ENCODE assay signal across 9 mouse cellular contexts in genomic region chr10:96132161-96132560, GRCm38 (mm10). TPM values are rescaled to one million over a fixed set of nuclear protein-coding genes. Genes with fewer than 3 reads are reported as not detected.
DNase-seq lines count a peak whose midpoint lies in the region; ATAC-seq and TF ChIP-seq lines count a peak whose summit lies in the region.
"Had no signal": no experiment of that assay in that cellular context is flagged by ENCODE, and none has a peak within 500 bp of the region (broad histone marks: within the 10 kb centered on the region; RNA-seq: fewer than 3 reads in every experiment).

No protein-coding gene starts in this region.

- no peak overlapping the region for H3K4me3 ChIP-seq in kidney, postnatal 0 days (replicated peaks; ENCODE audit: low read depth, low read length)
- H3K4me3 ChIP-seq in liver, adult 2 months (ENCODE audit: insufficient read depth, low read depth, low read length), result no peak overlapping the region
- H3K4me3 ChIP-seq in neural tube, embryonic 13.5 days, result no peak overlapping the region
- H3K4me3 ChIP-seq: embryonic facial prominence, embryonic 13.5 days had no signal

- WGBS in kidney, postnatal 0 days, result 21% methylated on average over 6 of the region's 6 CpGs
- WGBS in liver, adult 2 months, result 42% methylated on average over 6 of the region's 6 CpGs
- WGBS in neural tube, embryonic 13.5 days, result 42% methylated on average over 6 of the region's 6 CpGs

- no peak for ATAC-seq in kidney, postnatal 0 days (replicated peaks; ENCODE audit: low FRiP score, low read depth)
- peak; percentile 61; the same call in 1 of the 2 replicates for ATAC-seq in neural tube, embryonic 13.5 days (ENCODE audit: low read depth)

- no peaks in the 10 kb centered on the region for H3K27me3 ChIP-seq in kidney, postnatal 0 days (ENCODE audit: insufficient read depth, low read length)
- H3K27me3 ChIP-seq in liver, adult 2 months (ENCODE audit: control insufficient read depth, insufficient read depth, low read length), result no peaks in the 10 kb centered on the region
- no peaks in the 10 kb centered on the region for H3K27me3 ChIP-seq in neural tube, embryonic 13.5 days
- H3K27me3 ChIP-seq: embryonic facial prominence, embryonic 13.5 days had no signal

- no peak overlapping the region for H3K9ac ChIP-seq in kidney, postnatal 0 days (ENCODE audit: low read depth, low read length)
- H3K9ac ChIP-seq in liver, adult 2 months (ENCODE audit: low read depth, low read length), result no peak overlapping the region
- no peak overlapping the region for H3K9ac ChIP-seq in neural tube, embryonic 13.5 days
- H3K9ac ChIP-seq: embryonic facial prominence, embryonic 13.5 days had no signal

- peak; percentile 60 for DNase-seq in CD4-positive helper T cell, adult 2 months (ENCODE audit: low read depth, low spot score)
- DNase-seq in adrenal gland, adult 2 months, result peak; percentile 45
- DNase-seq in embryo, embryonic 10.5 days (ENCODE audit: low spot score), result peak; percentile 81
- DNase-seq in heart, adult 8-10 months (ENCODE audit: low spot score), result peak; percentile 36
- DNase-seq in kidney, postnatal 0 days (ENCODE audit: low spot score), result peak; percentile 72
- peak; percentile 31 for DNase-seq in liver, adult 2 months (ENCODE audit: extremely low read depth, low read depth, low spot score)
- DNase-seq in thymus, postnatal 25 days, result peak; percentile 60

- H3K27ac ChIP-seq in kidney, postnatal 0 days, result no peak overlapping the region
- H3K27ac ChIP-seq in liver, adult 2 months (replicated peaks; ENCODE audit: insufficient read depth, low read depth, low read length), result no peak overlapping the region
- H3K27ac ChIP-seq in neural tube, embryonic 13.5 days (replicated peaks), result no peak overlapping the region
- H3K27ac ChIP-seq: embryonic facial prominence, embryonic 13.5 days had no signal

- H3K79me2 ChIP-seq in liver, adult 2 months (ENCODE audit: control insufficient read depth, insufficient read depth, low read length), result no peaks in the 10 kb centered on the region

- no peak overlapping the region for H3K4me2 ChIP-seq in kidney, postnatal 0 days (ENCODE audit: low read length)
- H3K4me2 ChIP-seq in neural tube, embryonic 13.5 days, result no peak overlapping the region
- H3K4me2 ChIP-seq: embryonic facial prominence, embryonic 13.5 days had no signal

- no peaks in the 10 kb centered on the region for H3K4me1 ChIP-seq in kidney, postnatal 0 days (replicated peaks; ENCODE audit: insufficient read depth, low read length)
- H3K4me1 ChIP-seq in liver, adult 2 months (ENCODE audit: control insufficient read depth, insufficient read depth, low read length), result no peaks in the 10 kb centered on the region
- H3K4me1 ChIP-seq in neural tube, embryonic 13.5 days (replicated peaks), result peaks cover 4% of the 10 kb centered on the region; the same call in 1 of the 2 replicates

- no peaks in the 10 kb centered on the region for H3K9me3 ChIP-seq in kidney, postnatal 0 days (replicated peaks; ENCODE audit: low read length)
- H3K9me3 ChIP-seq in neural tube, embryonic 13.5 days, result no peaks in the 10 kb centered on the region
- H3K9me3 ChIP-seq: embryonic facial prominence, embryonic 13.5 days had no signal

- no peaks in the 10 kb centered on the region for H3K36me3 ChIP-seq in kidney, postnatal 0 days (ENCODE audit: insufficient read depth, low read length)
- no peaks in the 10 kb centered on the region for H3K36me3 ChIP-seq in liver, adult 2 months (ENCODE audit: control insufficient read depth, insufficient read depth, low read length)
- H3K36me3 ChIP-seq in neural tube, embryonic 13.5 days, result no peaks in the 10 kb centered on the region
- H3K36me3 ChIP-seq: embryonic facial prominence, embryonic 13.5 days had no signal

- peak; percentile 90 for TF ChIP-seq CTCF in kidney, postnatal 0 days (IDR thresholded peaks at IDR 0.05; ENCODE audit: low read depth)
- peak; percentile 21; the same call in 1 of the 2 replicates for TF ChIP-seq CTCF in liver, adult 2 months (IDR thresholded peaks at IDR 0.05; ENCODE audit: low read depth, low read length)

- TF ChIP-seq POLR2A in liver, adult 2 months (IDR thresholded peaks at IDR 0.05; ENCODE audit: extremely low read depth, insufficient read depth, low read length), result no peak

RNA-seq across cellular contexts. Expression of gene Gm5426, which starts 4.2 kb away (rescaled TPM):
- not detected for total RNA-seq in adrenal gland, adult 2 months (2021)
- not detected in 2 replicates for polyA plus RNA-seq in adrenal gland, adult 2 months (2012; rRNA removed)
- total RNA-seq in heart, adult 8-10 months (2022), result not detected
- not detected in 2 replicates for polyA plus RNA-seq in kidney, postnatal 0 days (2015; fragmentation: Nextera tagmentation; extraction: Ambion mirVana)
- not detected in 2 replicates for total RNA-seq in liver, adult 2 months (2014; rRNA removed)
- not detected in 2 replicates for polyA plus RNA-seq in liver, adult 2 months (2012; rRNA removed)
- not detected in 2 replicates for polyA plus RNA-seq in neural tube, embryonic 13.5 days (2015; fragmentation: Nextera tagmentation; extraction: Ambion mirVana)
- polyA plus RNA-seq: embryonic facial prominence, embryonic 13.5 days had no signal

Comparison
In these comparisons a context has a peak if more than half of its experiments do, and no peak if none do; other contexts are left out.
1. DNase-seq: peak in every context shown above with its lines; median percentile 81 in embryo, embryonic 10.5 days; 72 in kidney, postnatal 0 days; 60 in CD4-positive helper T cell, adult 2 months; 60 in thymus, postnatal 25 days; 45 in adrenal gland, adult 2 months; 36 in heart, adult 8-10 months; 31 in liver, adult 2 months.